Mouse (Mus musculus) E14TG2a.4 (cell line): ENCODE data around the gene Spag6.

Experiments
- CTCF ChIP-seq: conservative IDR thresholded peaks from 2 replicates; pipeline ENCODE4 v1.5.1; 2014; ENCODE audit warnings: low read length
- NANOG ChIP-seq: IDR thresholded peaks from 2 replicates; pipeline ENCODE4 v1.6.1; 2014; ENCODE audit warnings: borderline replicate concordance, low read length, mixed read lengths
- POU5F1 ChIP-seq: IDR thresholded peaks from 2 replicates; pipeline ENCODE4 v1.6.1; 2014; ENCODE audit warnings: low read length, borderline replicate concordance

- TF ChIP-seq CTCF (no peak), NANOG (no peak), POU5F1 (no peak)
These were observed 103.9 kb downstream of the Spag6 start for GRCm38 (mm10) chr2:18797776-18798175.
